Mouse (Mus musculus): ENCODE measurements around the gene Ripk3.

Gene Ripk3

DNA sequence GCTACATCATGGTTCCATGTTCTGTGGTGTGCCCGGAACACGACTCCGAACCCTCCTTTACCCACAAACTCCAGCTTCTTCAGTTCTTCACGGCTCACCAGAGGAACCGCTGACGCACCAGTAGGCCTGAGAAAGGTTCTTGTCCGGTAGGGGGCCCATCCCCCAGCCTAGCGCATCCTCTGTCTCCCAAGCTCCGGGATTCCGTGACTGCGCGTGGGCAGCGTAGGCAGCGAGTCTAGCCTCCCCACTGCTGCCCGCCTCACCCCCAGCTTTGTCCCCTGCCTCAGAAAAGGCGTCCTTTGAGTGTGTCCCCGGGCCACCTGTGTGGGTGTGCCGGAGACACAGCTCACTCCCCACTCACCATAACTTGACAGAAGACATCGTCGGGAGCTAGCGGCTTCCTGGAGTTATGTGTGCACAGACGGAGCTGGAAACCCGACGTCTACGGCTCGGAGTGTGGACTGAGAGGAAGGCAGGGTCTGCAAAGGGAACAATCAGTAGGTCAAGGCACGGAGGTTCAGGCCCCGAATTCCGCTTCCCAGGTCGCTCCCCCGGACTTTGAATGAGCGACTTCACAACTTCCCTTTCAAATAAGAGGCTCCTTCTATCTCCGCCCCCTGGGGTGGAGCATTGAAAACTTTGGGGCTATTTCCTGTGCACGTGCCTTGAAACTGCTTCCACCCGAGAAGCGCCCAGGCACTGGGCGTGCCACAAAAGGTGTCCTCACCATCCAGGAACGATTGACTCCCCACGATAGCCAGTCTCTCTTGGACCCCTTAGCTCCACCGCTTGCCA, at the start of gene Ripk3:
TSS of gene Ripk3 (minus strand) at position 610 of the 795 bp plus-strand sequence.
- no peak for DNase-seq

- DNase-seq, result no peak
Measured at GRCm38 (mm10) chr14:55838312-55838711, 49.6 kb upstream of the Ripk3 start.

DNA sequence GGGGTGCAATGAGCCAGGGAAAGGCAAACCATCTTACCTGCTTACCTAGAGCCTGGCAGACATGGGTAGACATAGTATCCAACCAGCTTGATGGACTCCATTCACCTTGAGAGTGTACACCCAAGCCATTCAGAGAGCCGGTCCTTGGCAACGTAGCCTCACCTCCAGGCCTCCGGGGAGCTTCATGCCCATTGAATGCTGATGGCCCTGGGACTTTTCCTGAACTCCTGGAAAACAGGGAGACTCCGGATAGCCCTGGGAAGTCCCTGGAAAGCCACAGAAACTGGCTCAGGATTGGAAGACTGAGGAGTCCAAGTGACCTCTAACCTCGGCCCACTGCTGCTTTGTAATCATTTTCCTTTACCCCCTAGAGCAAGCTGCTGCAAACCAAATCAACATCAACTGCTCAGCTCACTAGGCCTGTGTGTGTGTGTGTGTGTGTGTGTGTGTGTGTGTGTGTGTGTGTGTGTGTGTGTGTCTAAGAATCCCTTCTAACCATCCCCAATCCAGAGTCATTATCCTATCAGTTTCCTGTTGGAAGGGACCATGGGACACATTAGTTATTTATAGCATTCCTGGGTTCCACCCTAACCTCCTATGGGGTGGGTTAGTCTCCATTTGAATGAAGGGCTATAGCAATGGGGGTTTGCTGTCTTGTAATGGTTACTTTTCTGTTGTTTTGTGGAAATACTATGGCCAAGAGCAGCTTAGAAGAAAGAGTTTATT, 46.3 kb upstream of the Ripk3 start:
- no peak for DNase-seq

GRCm38 (mm10) chr14:55833126-55833525, 44.5 kb upstream of the Ripk3 start:
- DNase-seq, result no peak

DNA sequence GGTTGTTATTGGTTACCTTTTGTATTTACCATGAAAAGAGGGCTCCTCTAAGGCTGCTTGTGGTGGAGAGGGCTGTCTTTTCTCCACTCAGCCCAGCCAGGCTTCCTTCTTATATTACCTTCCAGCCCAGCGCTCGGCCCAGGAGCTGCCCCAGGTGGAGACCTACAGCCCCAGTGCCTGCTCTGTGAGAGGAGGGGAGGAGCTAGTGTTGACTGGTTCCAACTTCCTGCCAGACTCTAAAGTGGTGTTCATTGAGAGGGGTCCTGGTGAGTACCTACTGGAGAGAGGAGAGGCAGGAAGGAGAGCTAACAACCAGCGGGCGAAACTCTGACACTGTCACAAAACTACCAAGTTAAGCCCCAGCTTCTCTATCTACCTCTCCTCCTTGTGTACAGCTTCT, 41.7 kb upstream of the Ripk3 start:
- no peak for DNase-seq

GRCm38 (mm10) chr14:55829854-55830253, 41.2 kb upstream of the Ripk3 start:
- DNase-seq, result no peak

- DNase-seq, result no peak
Measured at GRCm38 (mm10) chr14:55828716-55829263, 40.1 kb upstream of the Ripk3 start.

GRCm38 (mm10) chr14:55826551-55827340, 38.1 kb upstream of the Ripk3 start:
- DNase-seq, result no peak

DNA sequence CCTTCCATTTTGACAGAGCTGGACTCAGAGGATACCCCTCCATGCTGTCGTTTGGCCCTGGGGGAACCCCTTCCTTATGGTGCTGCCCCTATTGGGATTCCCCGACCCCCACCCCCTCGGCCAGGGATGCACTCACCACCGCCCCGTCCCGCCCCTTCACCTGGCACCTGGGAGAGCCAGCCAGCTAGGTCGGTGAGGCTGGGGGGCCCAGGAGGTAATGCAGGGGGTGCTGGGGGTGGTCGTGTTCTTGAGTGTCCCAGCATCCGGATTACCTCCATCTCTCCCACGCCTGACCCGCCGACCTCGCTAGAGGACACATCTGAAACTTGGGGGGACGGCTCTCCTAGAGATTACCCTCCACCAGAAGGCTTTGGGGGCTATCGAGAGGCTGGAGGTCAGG, 37.5 kb upstream of the Ripk3 start:
- no peak for DNase-seq

DNA sequence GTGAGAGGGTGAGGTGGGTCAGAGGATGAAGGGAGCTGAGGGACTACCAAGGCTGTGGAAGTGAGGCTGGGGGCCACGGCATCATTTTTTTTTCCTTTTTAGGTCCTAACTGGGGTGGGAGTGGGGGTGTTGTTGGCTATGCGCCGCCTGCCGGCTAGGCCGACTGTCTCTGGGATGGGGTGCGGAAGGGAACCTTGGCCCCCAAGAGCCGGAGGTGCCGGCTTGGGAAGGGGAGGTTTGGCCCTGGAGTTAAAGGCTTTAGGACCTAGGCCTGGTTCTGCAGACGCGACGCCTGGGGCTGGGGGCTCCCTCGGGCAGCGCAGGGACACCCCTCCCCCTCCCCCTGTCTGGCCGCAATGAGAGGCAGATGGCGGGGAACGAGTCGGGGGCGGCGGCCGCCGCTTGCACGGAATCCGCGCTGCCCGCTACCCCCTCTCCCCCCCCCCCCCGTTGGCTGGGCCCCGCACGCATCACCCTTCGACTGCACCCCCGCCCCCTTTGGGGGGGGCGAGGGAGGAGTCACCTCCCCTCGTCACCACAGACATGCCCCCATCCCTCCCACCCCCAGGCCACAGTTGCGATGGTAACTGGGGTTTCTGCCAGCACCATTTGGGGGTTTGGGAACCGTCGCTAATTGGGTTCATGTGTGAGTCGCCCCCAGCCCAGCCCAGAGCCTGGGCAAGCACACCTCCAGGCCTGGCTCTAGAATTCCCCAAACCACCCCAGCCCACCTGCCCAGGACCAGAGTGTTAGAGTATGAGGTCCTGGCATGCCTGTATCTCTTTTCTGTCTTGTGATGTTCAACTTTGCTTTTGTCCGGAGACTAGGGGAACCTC, 36.8 kb upstream of the Ripk3 start:
- DNase-seq, result no peak

GRCm38 (mm10) chr14:55824481-55825215, 36.0 kb upstream of the Ripk3 start:
- no peak for DNase-seq

- no peak for DNase-seq
Measured at GRCm38 (mm10) chr14:55824001-55824480, 35.4 kb upstream of the Ripk3 start.

DNA sequence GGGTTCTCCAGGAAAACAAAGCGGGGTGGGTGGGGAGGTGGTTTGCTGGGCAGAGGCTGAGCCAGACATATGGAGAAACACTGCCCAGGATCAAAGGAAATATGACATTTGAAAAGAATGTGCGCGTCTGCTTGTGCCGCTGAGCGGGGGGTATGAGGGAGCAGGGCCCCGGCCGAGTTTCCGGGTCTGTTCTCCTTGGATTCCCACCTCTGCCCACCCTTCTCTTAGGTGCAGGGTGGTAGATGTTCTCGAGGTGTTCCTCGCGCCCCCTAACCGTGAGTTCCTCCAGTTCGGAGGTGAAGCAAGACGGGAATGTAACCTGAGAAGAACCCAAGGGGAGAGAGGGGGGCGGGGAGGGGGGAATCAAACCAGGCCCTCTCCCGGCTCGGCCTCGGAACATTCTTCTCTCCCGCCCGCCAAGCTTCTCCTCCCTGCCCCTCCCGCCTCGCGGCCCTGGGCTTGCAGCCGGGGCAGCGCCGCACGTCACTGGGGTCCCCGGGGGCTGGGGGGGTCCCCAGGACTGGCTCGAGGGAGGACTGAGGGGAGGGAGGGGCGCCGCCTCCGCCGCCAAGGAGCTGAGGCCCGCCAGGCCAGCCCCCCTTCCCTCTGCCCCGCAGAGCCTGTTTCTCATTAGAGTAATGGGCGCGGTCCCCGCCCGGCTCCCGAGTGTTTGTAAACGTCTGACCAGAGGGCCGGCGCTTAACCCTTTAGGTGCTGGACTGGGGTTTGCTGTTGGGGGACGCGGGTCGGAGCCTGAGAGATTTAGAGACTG, 34.5 kb upstream of the Ripk3 start, which contains the start of gene Nfatc4:
TSS of gene Nfatc4 (plus strand) at position 154 of the 772 bp plus-strand sequence.
- DNase-seq, result no peak

GRCm38 (mm10) chr14:55822435-55822990, 33.8 kb upstream of the Ripk3 start:
- peak; percentile 43 for DNase-seq

- DNase-seq, result no peak
Measured at GRCm38 (mm10) chr14:55820576-55820975, 31.9 kb upstream of the Ripk3 start.

- no peak for DNase-seq
Measured at GRCm38 (mm10) chr14:55819845-55820405, 31.3 kb upstream of the Ripk3 start.

- no peak for DNase-seq
Measured at GRCm38 (mm10) chr14:55815310-55815751, 26.7 kb upstream of the Ripk3 start.

- peak; percentile 57 for DNase-seq
Measured at GRCm38 (mm10) chr14:55814885-55815284, 26.2 kb upstream of the Ripk3 start.

DNA sequence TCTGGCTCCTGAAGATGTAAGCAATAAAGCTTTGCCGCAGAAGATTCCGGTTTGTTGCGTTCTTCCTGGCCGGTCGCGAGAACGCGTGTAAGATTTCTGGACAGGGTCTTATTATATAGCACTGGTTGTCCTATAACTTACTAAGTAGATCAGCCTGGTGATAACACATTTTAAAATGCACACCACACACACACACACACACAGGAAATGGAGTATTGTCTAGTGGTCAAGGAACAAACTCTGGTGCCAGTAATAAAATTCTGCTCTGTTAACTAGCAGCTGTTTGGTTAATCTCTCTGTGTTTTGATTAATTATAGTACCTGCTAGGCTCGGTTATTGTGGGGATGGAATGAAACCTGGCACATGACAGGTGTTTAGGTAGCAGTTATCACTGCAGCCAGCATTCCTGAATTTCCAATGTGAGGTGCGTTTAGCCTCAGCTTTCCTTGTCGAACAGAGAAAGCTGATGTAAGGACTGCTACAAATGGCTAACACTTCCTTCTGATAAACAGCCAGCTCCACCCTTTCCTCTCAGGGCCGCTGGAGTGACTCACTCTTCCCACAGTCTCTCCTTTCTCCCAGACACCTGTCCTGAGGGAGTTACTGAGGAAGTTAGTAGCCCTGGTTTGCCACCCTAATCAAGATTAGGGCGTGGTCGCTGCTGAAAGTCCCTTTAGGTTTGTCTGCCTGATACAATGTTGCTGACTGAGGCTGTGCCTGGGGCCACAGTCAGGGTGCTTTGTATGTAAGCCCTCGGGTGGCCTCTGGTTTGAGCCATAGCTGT, 6.9 kb upstream of the Ripk3 start:
- no peak for DNase-seq
